Mouse (Mus musculus) thymus, adult 18-20 months (tissue): ENCODE data around the gene Nos2.

Source experiments
- DNase-seq, 2 experiments: peaks; one replicate each; pipeline ENCODE4 v3.0.0; 2022; ENCODE audit warnings: mixed read lengths in 2 of 2

Nos2 gene

GRCm38 (mm10) chr11:78920411-78920939 is at the start of gene Nos2:
Gene Nos2, plus strand, starts transcription at chr11:78920787.
- DNase-seq = no peak

- DNase-seq = no peak
These were observed 49.7 kb upstream of the Nos2 start for GRCm38 (mm10) chr11:78870891-78871290.

DNA sequence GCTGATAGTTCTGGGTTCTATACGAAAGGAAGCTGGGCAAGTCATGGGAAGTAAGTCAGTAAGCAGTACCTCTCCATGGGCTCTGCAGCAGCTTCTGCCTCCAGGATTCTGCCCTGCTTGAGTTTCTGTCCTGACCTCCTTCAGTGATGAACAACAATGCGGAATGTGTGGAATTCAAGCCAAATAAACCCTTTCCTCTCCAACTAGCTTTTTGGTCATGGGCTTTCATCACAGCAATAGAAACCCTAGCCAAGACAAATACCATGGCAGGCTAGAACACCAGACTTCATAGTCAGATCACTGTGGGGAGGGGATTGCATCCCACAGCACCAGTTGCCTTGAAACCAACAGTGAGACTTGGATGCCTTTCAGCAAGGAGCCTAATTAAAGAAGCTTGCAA is 47.8 kb upstream of the Nos2 start:
- DNase-seq = no peak

- no peak for DNase-seq
These were observed 40.9 kb upstream of the Nos2 start for GRCm38 (mm10) chr11:78879727-78880126.

GRCm38 (mm10) chr11:78886693-78887092 is 33.9 kb upstream of the Nos2 start:
- no peak for DNase-seq

GRCm38 (mm10) chr11:78887102-78887971 is 33.2 kb upstream of the Nos2 start:
- peak; percentile 12 to 13 for DNase-seq

GRCm38 (mm10) chr11:78889156-78889555 is 31.4 kb upstream of the Nos2 start:
- DNase-seq = no peak

DNA sequence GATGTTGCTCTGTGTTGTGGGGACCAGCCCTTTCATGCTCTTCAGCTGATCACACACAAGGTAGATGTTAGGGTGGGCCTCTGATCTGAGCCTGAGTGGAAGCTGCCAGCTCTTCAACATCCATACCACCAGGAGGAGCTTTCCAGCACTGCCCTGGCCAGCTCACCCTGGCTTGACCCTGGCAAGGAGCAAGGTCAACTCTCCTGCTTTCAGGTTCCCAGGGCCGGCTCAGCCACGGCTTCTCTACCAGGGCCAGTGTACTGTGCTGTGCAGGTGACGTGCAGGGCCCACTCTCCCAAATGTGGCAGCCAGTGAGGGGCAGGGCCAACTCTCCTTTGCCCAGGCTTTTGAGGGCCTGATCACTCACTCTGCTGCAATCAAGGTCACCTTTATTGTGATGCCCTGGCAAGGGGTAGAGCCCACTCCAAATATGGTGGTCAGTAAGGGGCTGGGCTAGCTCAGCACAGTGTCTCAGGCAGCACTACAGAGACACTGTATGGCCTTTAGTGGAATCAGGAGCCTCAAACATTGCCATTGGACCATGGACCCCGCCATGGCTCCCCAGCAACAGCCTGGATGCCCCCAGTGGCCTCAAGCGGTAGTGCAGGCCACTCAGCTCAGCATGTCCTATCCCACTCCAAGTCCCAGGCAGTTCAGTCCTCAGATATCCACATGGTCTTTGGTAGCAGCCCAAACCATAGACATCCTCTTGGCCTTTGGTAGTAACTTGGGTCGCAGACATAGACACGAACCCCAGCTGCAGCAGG is 24.0 kb upstream of the Nos2 start:
- peak; percentile 3 to 8 for DNase-seq

GRCm38 (mm10) chr11:78915473-78915872 is 5.1 kb upstream of the Nos2 start:
- DNase-seq = no peak

- no peak for DNase-seq
These were observed 4.2 kb upstream of the Nos2 start for GRCm38 (mm10) chr11:78916410-78916809.

DNA sequence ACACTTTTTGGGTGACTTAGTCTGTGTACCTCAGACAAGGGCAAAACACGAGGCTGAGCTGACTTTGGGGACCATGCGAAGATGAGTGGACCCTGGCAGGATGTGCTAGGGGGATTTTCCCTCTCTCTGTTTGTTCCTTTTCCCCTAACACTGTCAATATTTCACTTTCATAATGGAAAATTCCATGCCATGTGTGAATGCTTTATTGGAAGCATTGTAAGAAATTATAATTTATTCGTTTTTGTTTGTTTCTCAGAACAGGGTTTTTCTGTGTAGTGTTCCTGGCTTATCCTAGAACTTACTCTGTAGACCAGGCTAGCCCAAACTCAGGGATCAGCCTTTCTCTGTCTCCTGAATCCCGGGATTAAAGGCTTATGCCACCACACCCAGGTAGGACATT is 842 bp upstream of the Nos2 start:
- no peak for DNase-seq

DNA sequence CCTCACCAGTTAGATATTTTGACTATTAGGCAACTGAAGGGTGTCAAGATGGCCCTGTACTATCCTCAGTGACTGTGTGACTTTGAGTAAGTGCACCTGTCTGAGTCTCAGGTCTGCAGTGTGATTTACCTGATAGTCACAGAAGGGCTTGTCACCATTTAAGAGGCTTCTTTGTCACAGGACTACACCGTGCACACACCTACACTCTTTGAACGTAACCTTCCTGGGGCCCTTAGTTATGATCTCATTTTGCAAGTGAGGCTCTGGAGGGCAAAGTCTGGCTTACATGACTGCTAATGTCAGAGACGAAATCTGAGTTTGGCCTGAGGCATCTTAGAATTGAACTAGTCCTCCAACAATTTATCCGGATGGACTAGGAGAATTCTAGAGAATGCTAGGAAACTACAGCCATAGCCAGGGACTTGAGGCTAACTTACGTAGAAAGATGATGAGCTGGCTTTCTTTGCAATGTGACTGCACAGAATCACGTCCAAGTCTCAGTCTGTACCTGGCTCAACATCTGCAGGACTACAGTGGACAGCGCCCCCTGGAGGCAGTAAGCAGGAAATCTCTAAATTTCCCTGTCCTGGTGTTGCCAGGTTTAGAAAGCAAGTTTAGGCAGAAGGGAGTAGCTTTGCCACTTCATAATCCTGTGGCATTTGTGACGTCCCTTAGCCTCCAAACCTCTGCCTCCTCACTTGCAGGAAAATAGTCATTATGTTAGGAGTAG is 2.3 kb downstream of the Nos2 start:
- peak; percentile 5 to 13 for DNase-seq

DNA sequence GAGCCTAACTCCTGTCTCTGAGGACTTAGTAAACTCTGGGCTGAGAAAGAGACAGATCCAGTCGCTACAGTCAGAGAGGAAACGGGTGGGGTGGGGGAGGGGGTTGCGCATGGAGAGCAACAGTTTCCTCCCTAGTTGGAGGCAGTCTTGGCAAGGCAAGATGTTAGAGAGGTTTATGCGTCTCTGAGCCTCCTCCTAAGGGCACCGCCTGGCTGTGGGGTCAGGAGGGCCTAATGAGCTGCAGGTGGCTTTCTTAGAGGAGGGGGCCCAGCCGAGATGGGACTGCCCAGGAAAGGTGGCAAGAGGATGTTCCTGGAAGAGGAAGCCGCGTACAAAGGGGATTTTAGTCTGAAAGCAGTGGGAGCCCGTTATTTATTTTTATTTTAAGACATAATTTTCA is 3.5 kb downstream of the Nos2 start:
- DNase-seq = no peak

DNA sequence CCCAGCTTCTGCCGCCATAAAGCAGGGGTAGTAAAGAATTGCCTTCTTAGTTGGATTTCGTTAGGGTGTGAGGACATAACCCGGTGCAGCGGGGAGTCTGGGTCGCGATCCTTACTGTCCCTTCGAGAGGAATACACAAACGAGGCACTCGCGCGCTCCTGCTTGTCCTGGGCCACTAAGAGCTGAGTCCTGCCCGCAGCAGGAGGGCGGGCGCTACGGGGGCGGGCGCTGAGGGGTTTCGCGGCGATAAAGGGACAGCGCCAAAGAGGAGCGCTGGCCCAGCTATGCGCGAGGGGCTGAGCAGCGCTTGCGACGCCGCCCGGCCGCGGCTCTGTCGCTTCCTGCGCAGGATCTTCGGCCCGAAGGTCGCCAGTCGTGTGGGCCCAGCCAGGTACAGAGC is 4.3 kb downstream of the Nos2 start:
- no peak for DNase-seq

DNA sequence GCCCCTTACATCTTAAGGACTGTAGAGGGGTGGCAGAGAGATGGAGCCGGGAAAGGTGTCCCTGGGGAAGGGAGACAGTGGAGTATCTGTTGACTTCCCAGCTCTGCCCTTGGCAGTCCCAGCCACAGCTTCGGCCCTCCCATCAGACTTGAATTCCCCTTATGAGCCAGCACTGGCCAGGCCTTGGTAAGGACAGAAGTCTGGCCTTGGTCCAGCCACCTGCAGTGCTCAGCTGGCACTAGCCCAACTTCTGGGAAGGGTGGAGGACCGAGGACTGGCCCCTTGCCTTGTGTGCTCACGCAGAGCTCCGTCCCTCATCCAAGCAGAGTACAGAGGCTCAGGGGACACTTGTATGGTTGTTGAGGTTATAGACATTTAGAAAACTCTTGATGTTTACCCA is 8.8 kb downstream of the Nos2 start:
- DNase-seq = no peak

GRCm38 (mm10) chr11:78934307-78934706 is 13.7 kb downstream of the Nos2 start:
- no peak for DNase-seq

DNA sequence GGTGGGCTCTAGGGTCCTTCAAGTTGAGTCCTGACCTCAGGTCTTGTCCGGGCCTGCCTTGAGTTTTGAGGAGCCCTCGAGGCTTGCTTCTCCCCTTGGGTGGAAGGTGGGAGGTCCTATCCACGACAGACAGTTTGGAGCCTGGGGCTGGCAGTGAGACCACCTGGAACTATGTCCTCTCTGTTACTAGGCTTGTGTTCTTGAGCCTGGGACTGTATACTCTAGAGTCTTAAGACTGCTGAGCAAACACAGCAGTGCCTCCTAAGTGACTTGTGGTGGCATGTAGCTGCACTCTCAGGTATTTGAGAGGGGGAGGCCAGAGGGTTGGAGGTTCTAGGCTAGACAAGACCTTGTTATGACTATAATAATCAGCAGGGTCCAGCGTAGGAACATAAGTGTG is 14.1 kb downstream of the Nos2 start:
- no peak for DNase-seq

GRCm38 (mm10) chr11:78935178-78935577 is 14.6 kb downstream of the Nos2 start:
- DNase-seq = no peak

DNA sequence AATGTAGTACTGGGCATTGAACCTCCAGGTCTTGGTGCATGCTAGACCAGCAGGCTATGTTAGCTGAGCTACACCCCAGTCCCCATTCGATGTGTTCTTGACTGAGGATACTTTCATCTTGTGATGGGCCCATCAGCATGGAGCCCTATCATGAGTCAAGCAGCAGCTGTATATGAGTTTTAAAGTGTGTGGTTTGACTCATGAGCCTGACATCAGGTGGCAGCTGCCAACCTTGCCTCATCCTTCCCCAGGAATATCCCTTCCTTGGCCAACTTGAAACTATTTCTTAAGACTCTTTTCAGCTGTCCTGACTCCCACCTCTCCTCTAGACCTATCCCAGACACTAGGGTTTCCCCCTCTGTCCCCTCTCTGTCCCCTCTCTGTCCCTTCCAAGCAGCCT is 22.5 kb downstream of the Nos2 start:
- DNase-seq = no peak

GRCm38 (mm10) chr11:78950365-78950764 is 29.8 kb downstream of the Nos2 start:
- no peak for DNase-seq

GRCm38 (mm10) chr11:78952467-78952866 is 31.9 kb downstream of the Nos2 start:
- DNase-seq = no peak

GRCm38 (mm10) chr11:78956260-78956659 is 35.7 kb downstream of the Nos2 start:
- peak; percentile 47 to 48 for DNase-seq

DNA sequence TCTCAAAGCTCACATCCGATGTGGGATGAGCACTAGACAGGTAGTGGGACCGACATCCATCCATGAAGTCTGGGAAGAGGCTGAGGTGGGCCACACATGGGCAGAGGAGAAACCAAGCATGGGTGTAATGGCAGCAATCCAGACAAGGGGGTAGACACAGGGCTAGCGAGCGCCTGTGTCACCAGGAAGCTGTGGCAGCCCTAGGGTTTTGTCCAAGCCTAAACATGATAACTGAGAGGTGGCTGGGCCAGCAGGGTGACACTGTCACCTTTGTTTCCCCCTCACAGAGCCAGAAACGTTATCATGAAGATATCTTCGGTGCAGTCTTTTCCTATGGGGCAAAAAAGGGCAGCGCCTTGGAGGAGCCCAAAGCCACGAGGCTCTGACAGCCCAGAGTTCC is 38.8 kb downstream of the Nos2 start:
- DNase-seq = no peak
